Mouse (Mus musculus) liver, adult 2 months (tissue): ENCODE results near the gene Zfp618. TPM values are rescaled to one million over a fixed set of nuclear protein-coding genes. Genes with fewer than 3 reads are reported as not detected.

ENCODE experiments used
- DNase-seq: peaks from one replicate; pipeline ENCODE4 v3.0.0-alpha.2; 2011; ENCODE audit warnings: low read depth, low spot score; ENCODE audit errors: extremely low read depth
- H3K27ac ChIP-seq: fragments of 200-500 bp; replicated peaks from 2 replicates; pipeline ENCODE4 v1.5.1; 2012; ENCODE audit warnings: low read depth, mild to moderate bottlenecking, control low read depth, inconsistent platforms, low read length; ENCODE audit not compliant: insufficient read depth
- H3K27me3 ChIP-seq: fragments of 200-500 bp; 2 replicates; pipeline ENCODE4 v1.6.1; 2012; ENCODE audit warnings: mild to moderate bottlenecking, moderate library complexity, low read length, inconsistent platforms; ENCODE audit not compliant: control insufficient read depth, insufficient read depth
- H3K36me3 ChIP-seq: fragments of 200-500 bp; 2 replicates; pipeline ENCODE4 v1.6.1; 2012; ENCODE audit warnings: low read length, inconsistent platforms; ENCODE audit not compliant: control insufficient read depth, insufficient read depth
- H3K4me1 ChIP-seq: fragments of 200-500 bp; 2 replicates; pipeline ENCODE4 v1.6.1; 2011; ENCODE audit warnings: low read length; ENCODE audit not compliant: control insufficient read depth, insufficient read depth
- H3K4me3 ChIP-seq: fragments of 200-500 bp; 2 replicates; pipeline ENCODE4 v1.5.1; 2011; ENCODE audit warnings: low read depth, mild to moderate bottlenecking, control low read depth, low read length, moderate library complexity; ENCODE audit not compliant: insufficient read depth
- H3K79me2 ChIP-seq: fragments of 200-500 bp; 2 replicates; pipeline ENCODE4 v1.6.1; 2012; ENCODE audit warnings: inconsistent platforms, mild to moderate bottlenecking, low read length, moderate library complexity; ENCODE audit not compliant: control insufficient read depth, insufficient read depth
- H3K9ac ChIP-seq: fragments of 200-500 bp; 2 replicates; pipeline ENCODE4 v1.6.1; 2012; ENCODE audit warnings: low read depth, mild to moderate bottlenecking, control low read depth, inconsistent platforms, low read length
- CTCF ChIP-seq: fragments of 200-500 bp; IDR thresholded peaks from 2 replicates; pipeline ENCODE4 v1.5.1; 2011; ENCODE audit warnings: low read depth, low read length, control low read depth
- POLR2A ChIP-seq: fragments of 200-500 bp; IDR thresholded peaks from 2 replicates; pipeline ENCODE4 v1.6.1; 2011; ENCODE audit warnings: low read length, control low read depth; ENCODE audit not compliant: insufficient read depth; ENCODE audit errors: extremely low read depth
- WGBS: fragments of 180-500 bp; shearing (Covaris S2); methylation state at CpG from one replicate; pipeline ENCODE4 v1.1.7; 2018; 5-methylcytosine and 5-hydroxymethylcytosine counted together
- polyA plus RNA-seq: library from polyadenylated mRNA; depleted of rRNA; stranded (reverse); fragments of >200 nt; gene quantifications from 2 replicates; pipeline ENCODE4 v1.2.3, GENCODE M21; 2012; rRNA removed
- total RNA-seq: library from RNA; depleted of rRNA; stranded (reverse); fragments of >200 nt; gene quantifications from 2 replicates; pipeline ENCODE4 v1.2.3, GENCODE M21; 2014; rRNA removed

Gene Zfp618
- total and polyA plus RNA-seq, 2 experiments: 0.18 to 0.73 TPM

GRCm38 (mm10) chr4:63171122-63171521, 205.7 kb downstream of the Zfp618 start:
- no peak overlapping the region for H3K9ac ChIP-seq
- no peaks in the 10 kb centered on the region for H3K4me1 ChIP-seq
- H3K36me3 ChIP-seq: no peaks in the 10 kb centered on the region
- DNase-seq: no peak
- TF ChIP-seq POLR2A: no peak
- no peak for TF ChIP-seq CTCF
- H3K27ac ChIP-seq: no peak overlapping the region
- no peaks in the 10 kb centered on the region for H3K27me3 ChIP-seq
- WGBS: 30% methylated on average over 24 of the region's 24 CpGs
- H3K4me3 ChIP-seq: no peak overlapping the region
- no peaks in the 10 kb centered on the region for H3K79me2 ChIP-seq

GRCm38 (mm10) chr4:63171969-63172685, 206.8 kb downstream of the Zfp618 start, which contains the start of gene Kif12:
TSS of gene Kif12 (minus strand) at chr4:63172131.
- no peaks in the 10 kb centered on the region for H3K79me2 ChIP-seq
- no peaks in the 10 kb centered on the region for H3K4me1 ChIP-seq
- DNase-seq: no peak
- TF ChIP-seq POLR2A: no peak
- no peak for TF ChIP-seq CTCF
- H3K27me3 ChIP-seq: no peaks in the 10 kb centered on the region
- H3K36me3 ChIP-seq: no peaks in the 10 kb centered on the region
- no peak within 1 kb of the TSS for H3K4me3 ChIP-seq
- H3K9ac ChIP-seq: no peak within 1 kb of the TSS
- WGBS: 26% methylated on average over 4 of the region's 4 CpGs
- no peak within 1 kb of the TSS for H3K27ac ChIP-seq

- H3K4me1 ChIP-seq: no peaks in the 10 kb centered on the region
- no peak overlapping the region for H3K27ac ChIP-seq
- H3K9ac ChIP-seq: no peak overlapping the region
- WGBS: 10% methylated on average over 5 of the region's 5 CpGs
- peak; percentile 38 for DNase-seq
- no peaks in the 10 kb centered on the region for H3K36me3 ChIP-seq
- TF ChIP-seq POLR2A (no peak), CTCF (peak; percentile 99)
- no peaks in the 10 kb centered on the region for H3K27me3 ChIP-seq
- no peak overlapping the region for H3K4me3 ChIP-seq
- no peaks in the 10 kb centered on the region for H3K79me2 ChIP-seq
Observed at GRCm38 (mm10) chr4:63181556-63181955, 216.2 kb downstream of the Zfp618 start.

- Histone ChIP-seq H3K79me2 (no peaks in the 10 kb centered on the region), H3K4me1 (no peaks in the 10 kb centered on the region; the same call in 1 of the 2 replicates), H3K27me3 (no peaks in the 10 kb centered on the region), H3K27ac (no peak overlapping the region), H3K36me3 (no peaks in the 10 kb centered on the region), H3K4me3 (no peak overlapping the region; the same call in 1 of the 2 replicates), H3K9ac (peak overlapping the region; percentile 12; the same call in 1 of the 2 replicates)
- 18% methylated on average over 21 of the region's 21 CpGs for WGBS
- DNase-seq: peak; percentile 84
- TF ChIP-seq POLR2A (no peak), CTCF (no peak)
Observed at GRCm38 (mm10) chr4:63186281-63186870, 221.0 kb downstream of the Zfp618 start.

Other genes with a start within 250 kb of the Zfp618 start
- 3,181 and 3,254 TPM in 2 replicates for gene Ambp, start 189.2 kb downstream of the Zfp618 start, total RNA-seq
- 2,073 and 2,202 TPM in 2 replicates for gene Ambp, start 189.2 kb downstream of the Zfp618 start, polyA plus RNA-seq
- gene Kif12, start 206.6 kb downstream of the Zfp618 start, total RNA-seq: 0.27 and 0.28 TPM in 2 replicates
- gene Kif12, start 206.6 kb downstream of the Zfp618 start, polyA plus RNA-seq: 0.39 and 0.64 TPM in 2 replicates
- gene Col27a1, start 248.4 kb downstream of the Zfp618 start, total RNA-seq: 1.7 and 2.2 TPM in 2 replicates
- gene Col27a1, start 248.4 kb downstream of the Zfp618 start, polyA plus RNA-seq: 4.1 and 5.4 TPM in 2 replicates